Mouse (Mus musculus) lung, postnatal 14 days (tissue): ENCODE data around the gene Dnaaf3.
A peak's percentile ranks its signal among the peaks of the same experiment; 100 is the strongest.
"Not testable (repeated sequence)": the region's sequence is repeated elsewhere in the genome, so short reads cannot be mapped to it uniquely, and the experiment has no call there.

Experiments
- DNase-seq: peaks from one replicate; pipeline ENCODE4 v3.0.0; 2021

The Dnaaf3 gene

GRCm38 (mm10) chr7:4532005-4532729 lies at the start of gene Dnaaf3:
TSS of gene Dnaaf3 (minus strand) at chr7:4532453.
- peak; percentile 63 for DNase-seq

- not testable (repeated sequence) for DNase-seq
Measured at GRCm38 (mm10) chr7:4581481-4581880, 49.2 kb upstream of the Dnaaf3 start.

GRCm38 (mm10) chr7:4572361-4572760 lies 40.1 kb upstream of the Dnaaf3 start:
- DNase-seq, result not testable (repeated sequence)

DNA sequence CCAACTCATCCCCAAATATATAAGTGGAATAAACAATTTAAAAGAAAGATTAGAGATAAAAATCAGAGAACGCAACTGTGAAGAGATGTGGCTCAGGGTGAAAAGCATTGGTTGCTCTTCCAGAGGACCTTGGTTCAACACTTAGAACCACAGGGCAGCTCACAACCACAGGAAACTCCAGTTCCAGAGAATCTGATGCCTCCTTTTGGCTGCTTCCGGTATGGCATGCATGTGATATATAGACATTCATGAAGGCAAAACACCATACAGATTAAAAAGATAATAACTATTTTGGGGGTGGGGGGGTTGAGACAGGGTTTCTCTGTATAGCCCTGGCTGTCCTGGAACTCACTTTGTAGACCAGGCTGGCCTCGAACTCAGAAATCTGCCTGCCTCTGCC lies 30.4 kb upstream of the Dnaaf3 start:
- no peak for DNase-seq

DNA sequence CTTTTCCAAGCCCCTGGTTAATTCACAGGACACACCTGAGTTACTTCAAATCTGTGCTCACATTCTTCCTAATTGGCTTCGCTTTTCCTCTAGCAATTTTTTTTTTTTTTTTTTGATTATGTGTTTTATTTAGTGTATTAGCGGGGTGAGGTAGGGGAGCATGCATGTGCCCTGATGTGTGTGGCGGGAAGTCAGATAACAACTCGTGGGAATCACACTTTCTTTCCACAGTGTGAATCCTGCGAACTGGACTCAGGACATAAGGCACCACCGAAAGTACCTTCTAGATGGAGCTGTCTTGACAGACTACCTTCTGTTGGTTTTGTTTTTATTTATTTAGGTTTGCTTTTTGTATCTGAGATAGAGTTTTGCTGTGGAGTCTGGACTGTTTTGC lies 24.9 kb upstream of the Dnaaf3 start:
- no peak for DNase-seq

GRCm38 (mm10) chr7:4556256-4557166 lies 24.3 kb upstream of the Dnaaf3 start:
- peak; percentile 79 for DNase-seq

- no peak for DNase-seq
Measured at GRCm38 (mm10) chr7:4547221-4547641, 15.0 kb upstream of the Dnaaf3 start, which contains the start of gene Syt5. TSS of gene Syt5 (minus strand) at chr7:4547541.

- DNase-seq, result peak; percentile 41
Measured at GRCm38 (mm10) chr7:4546591-4547131, 14.4 kb upstream of the Dnaaf3 start.

DNA sequence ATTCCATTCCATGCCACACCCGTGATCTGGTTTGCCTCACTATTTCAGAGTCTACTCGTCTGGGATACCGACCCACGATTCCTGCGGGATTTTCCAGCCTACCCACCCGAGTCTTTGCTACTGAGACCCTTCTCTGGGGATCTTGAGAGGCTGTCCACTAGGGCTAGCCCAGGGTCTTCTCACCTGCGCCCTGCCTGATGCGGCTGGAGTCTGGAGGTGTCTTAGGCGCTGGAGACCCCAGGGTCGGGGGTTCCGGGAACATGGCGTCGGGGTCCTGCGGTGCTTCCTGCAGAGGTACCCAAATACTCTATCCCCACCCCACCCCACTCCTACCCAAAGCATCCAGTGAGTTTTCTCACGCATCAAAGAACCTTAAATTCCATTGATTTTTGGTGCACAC lies 13.8 kb upstream of the Dnaaf3 start:
- DNase-seq, result no peak

GRCm38 (mm10) chr7:4542013-4542412 lies 9.8 kb upstream of the Dnaaf3 start:
- no peak for DNase-seq

DNA sequence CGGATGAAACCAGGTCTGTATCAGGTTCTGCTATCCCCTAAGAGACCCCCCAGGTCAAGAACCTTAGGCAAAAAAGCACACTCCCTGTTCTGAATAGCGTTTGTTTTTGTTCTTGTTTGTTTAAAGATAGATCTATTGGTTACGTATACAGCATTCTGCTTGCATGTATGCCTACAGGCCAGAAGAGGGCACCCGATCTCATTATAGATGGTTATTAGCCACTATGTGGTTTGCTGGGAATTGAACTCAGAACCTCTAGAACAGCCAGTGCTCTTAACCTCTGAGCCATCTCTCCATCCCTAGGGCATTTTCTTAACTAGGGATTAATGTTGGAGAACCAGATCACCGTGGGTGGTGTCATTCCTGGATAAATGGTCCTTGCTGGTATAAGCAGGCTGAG lies 9.1 kb upstream of the Dnaaf3 start:
- no peak for DNase-seq

GRCm38 (mm10) chr7:4539019-4539418 lies 6.8 kb upstream of the Dnaaf3 start:
- no peak for DNase-seq

DNA sequence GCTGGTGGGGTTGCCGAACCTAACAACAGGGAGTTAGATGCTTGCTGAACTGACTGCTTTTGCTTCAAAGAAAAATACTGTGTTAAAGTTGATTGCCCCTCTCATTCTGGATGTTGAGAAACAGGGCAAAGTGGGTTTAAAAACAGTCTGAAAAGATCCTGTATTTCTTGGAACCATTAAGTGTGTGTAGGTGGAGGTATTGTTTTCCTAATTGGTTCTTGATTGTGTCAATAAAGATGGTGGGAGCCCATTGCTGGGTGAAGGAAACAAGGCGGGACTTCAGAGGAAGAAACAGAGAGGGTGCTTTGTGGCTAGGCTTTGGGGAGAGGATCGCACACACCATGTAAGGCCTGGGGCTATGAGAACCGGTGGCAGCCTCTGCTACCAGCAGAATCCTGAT lies 4.9 kb upstream of the Dnaaf3 start:
- no peak for DNase-seq

DNA sequence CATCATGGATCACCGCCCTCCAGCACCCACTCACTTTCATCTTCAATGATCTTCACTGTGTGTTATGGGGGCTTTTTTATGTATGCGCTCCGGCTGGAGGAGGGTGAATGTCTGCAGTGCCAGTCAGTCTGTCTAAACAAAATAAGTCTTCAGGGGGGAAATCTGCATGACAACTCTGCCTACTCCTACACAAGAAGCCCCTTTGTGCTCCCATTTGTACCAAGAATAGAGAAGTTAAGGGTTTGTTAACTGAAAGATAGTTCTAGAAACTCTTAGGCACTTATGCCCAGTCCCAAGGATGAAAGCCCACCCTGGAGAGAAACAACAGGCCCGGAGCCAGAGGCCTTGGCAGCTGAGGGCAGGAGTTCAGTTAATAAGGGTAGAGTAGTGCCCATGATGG lies 4.1 kb upstream of the Dnaaf3 start:
- no peak for DNase-seq

DNA sequence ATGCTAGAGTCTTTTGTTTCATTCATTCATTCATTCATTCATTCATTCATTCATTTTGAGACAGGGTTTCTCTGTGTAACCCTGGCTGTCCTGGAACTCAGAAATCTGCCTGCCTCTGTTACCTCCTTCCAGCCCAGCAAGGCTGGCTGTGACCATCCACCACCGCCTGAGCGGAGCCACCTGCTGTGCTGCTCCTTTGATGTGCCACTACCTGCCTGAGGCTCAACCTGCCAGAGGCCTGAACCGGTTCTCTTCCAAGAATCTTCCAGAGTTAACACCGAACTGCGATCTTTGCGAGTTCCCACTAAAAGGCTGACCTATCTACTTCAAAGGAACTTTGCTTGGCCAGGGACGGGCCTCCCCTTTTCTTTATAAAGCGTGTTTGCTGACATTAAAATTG lies 2.1 kb downstream of the Dnaaf3 start:
- DNase-seq, result not testable (repeated sequence)

DNA sequence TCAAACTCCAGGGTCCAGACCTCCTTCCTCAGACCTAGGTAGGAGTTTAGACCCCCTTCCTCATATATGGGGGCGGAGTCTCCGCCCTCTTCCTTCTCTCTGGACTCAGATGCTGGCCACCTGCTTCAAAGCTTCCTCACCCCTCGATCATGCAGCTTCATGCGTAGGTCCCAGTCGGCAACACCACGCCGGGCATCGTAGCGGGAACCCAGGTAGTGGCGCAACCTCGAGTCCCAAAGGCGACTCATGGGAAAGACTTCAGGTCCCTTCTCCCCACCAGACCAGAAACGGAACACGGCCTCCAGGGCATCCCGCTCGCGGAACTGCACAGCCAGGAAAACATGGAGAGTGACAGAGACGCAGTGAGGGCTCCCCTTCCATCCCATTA lies 5.0 kb downstream of the Dnaaf3 start:
- no peak for DNase-seq

GRCm38 (mm10) chr7:4526341-4527301 lies 5.6 kb downstream of the Dnaaf3 start:
- peak; percentile 78 for DNase-seq

DNA sequence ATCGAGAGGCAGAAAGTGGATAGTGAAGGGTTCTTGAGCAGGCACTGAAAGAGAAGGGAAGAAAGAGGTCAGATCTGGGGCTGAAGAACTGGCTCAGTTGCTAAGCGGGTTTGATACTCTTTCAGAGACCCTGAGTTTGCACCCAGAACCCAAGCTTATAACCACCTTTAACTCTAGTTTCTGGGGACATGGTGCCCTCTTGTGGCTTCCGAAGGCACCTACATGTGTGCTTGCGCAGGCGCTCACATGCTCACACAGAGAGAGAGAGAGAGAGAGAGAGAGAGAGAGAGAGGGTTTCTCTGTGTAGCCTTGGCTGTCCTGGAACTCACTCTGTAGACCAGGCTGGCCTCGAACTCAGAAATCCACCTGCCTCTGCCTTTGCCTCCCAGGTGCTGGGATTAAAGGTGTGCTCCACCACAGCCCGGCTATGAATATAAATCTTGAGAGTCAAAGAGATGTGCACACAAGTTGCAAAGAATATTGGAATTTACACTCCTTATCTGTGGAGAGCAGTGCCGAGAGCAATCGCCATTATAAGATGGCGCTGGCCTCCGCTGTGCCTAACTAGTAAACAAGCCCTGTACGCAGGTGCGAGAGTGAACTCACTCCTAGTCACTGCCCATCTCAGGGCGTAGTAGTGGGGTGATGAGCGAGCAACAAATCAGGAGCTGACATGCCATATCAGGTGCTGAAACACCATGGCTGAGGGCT lies 7.9 kb downstream of the Dnaaf3 start, which contains the start of gene Tnni3:
TSS of gene Tnni3 (minus strand) at position 18 of the 711 bp plus-strand sequence.
- DNase-seq, result peak; percentile 60

- DNase-seq, result no peak
Measured at GRCm38 (mm10) chr7:4523205-4524130, 8.8 kb downstream of the Dnaaf3 start.

- no peak for DNase-seq
Measured at GRCm38 (mm10) chr7:4522292-4522691, 10.0 kb downstream of the Dnaaf3 start.
